Mouse (Mus musculus) limb, embryonic 11.5 days (tissue): ENCODE data around the gene Layn. TPM values are rescaled to one million over a fixed set of nuclear protein-coding genes. Genes with fewer than 3 reads are reported as not detected.

ENCODE experiments used
- ATAC-seq: fragments of 200-750 bp; cut with Nextera tagmentation; 2 replicates; pipeline ENCODE4 v1.8.0; 2017; ENCODE audit warnings: low read depth; ENCODE audit not compliant: insufficient number of reproducible peaks, low FRiP score, low TSS enrichment
- DNase-seq: peaks from one replicate; pipeline ENCODE4 v3.0.0-alpha.2; 2015; ENCODE audit warnings: low spot score
- H3K27ac ChIP-seq: fragments of 300-500 bp; sonication (generic); replicated peaks from 2 replicates; pipeline ENCODE4 v1.5.1; 2014; ENCODE audit warnings: low read depth, mild to moderate bottlenecking, low read length
- H3K27me3 ChIP-seq: fragments of 300-500 bp; sonication (generic); 2 replicates; pipeline ENCODE4 v1.6.1; 2014; ENCODE audit warnings: mild to moderate bottlenecking, low read length, mixed read lengths; ENCODE audit not compliant: control insufficient read depth, insufficient read depth
- H3K36me3 ChIP-seq: fragments of 300-500 bp; sonication (generic); 2 replicates; pipeline ENCODE4 v1.6.1; 2014; ENCODE audit warnings: mild to moderate bottlenecking, low read length, moderate library complexity, mixed read lengths; ENCODE audit not compliant: control insufficient read depth, insufficient read depth
- H3K4me1 ChIP-seq: fragments of 300-500 bp; sonication (generic); 2 replicates; pipeline ENCODE4 v1.6.1; 2014; ENCODE audit warnings: low read length, mixed read lengths; ENCODE audit not compliant: control insufficient read depth, insufficient read depth
- H3K4me2 ChIP-seq: fragments of 300-500 bp; sonication (generic); 2 replicates; pipeline ENCODE4 v1.6.1; 2014; ENCODE audit warnings: low read depth, mild to moderate bottlenecking, moderate library complexity; ENCODE audit not compliant: severe bottlenecking
- H3K4me3 ChIP-seq: fragments of 300-500 bp; sonication (generic); 2 replicates; pipeline ENCODE4 v1.5.1; 2014; ENCODE audit warnings: low read depth, low read length
- H3K9ac ChIP-seq: fragments of 300-500 bp; sonication (generic); 2 replicates; pipeline ENCODE4 v1.6.1; 2014; ENCODE audit warnings: mild to moderate bottlenecking, low read length
- H3K9me3 ChIP-seq: fragments of 300-500 bp; sonication (generic); 2 replicates; pipeline ENCODE4 v1.6.1; 2016; ENCODE audit warnings: low read length; ENCODE audit not compliant: control insufficient read depth
- WGBS: fragments of 180-500 bp; shearing (Covaris S2); extraction: QIAGEN DNeasy Blood & Tissue Kit; methylation state at CpG from one replicate; pipeline ENCODE4 v1.1.7; 2014; 5-methylcytosine and 5-hydroxymethylcytosine counted together
- polyA plus RNA-seq: library from polyadenylated mRNA; unstranded; fragments of >200 nt; fragmentation: Nextera tagmentation; extraction: Ambion mirVana; gene quantifications from 2 replicates; pipeline ENCODE4 v1.2.1, GENCODE M21; 2014

Layn gene
- polyA plus RNA-seq, 1 experiment from 2014 or later, result 3.4 TPM

DNA sequence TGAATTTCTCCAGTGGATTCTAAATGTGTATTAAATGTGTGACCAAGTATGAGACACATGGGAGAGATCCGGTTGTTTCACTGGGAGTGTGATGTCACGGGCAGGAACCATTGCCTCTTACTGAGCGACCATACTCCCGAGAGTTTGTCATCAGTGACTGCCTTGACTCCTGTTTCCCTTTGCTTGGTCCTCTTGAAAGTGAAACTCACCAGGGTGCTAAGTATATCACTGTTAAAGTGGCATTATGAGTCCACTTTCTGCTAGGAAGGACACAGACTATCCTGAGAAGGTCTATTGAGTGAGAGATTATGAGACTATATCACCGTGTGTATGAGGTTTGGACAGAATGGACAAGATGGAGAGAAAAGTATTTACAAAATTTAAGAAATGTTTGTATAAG is 4.7 kb upstream of the Layn start:
- WGBS, result 77% methylated on average over 5 of the region's 5 CpGs
- Histone ChIP-seq H3K4me2 (no peak overlapping the region), H3K36me3 (no peaks in the 10 kb centered on the region), H3K4me1 (peaks cover 8% of the 10 kb centered on the region), H3K9me3 (no peaks in the 10 kb centered on the region), H3K27me3 (no peaks in the 10 kb centered on the region), H3K4me3 (no peak overlapping the region), H3K27ac (no peak overlapping the region), H3K9ac (no peak overlapping the region)
- ATAC-seq, result no peak
- DNase-seq, result no peak

DNA sequence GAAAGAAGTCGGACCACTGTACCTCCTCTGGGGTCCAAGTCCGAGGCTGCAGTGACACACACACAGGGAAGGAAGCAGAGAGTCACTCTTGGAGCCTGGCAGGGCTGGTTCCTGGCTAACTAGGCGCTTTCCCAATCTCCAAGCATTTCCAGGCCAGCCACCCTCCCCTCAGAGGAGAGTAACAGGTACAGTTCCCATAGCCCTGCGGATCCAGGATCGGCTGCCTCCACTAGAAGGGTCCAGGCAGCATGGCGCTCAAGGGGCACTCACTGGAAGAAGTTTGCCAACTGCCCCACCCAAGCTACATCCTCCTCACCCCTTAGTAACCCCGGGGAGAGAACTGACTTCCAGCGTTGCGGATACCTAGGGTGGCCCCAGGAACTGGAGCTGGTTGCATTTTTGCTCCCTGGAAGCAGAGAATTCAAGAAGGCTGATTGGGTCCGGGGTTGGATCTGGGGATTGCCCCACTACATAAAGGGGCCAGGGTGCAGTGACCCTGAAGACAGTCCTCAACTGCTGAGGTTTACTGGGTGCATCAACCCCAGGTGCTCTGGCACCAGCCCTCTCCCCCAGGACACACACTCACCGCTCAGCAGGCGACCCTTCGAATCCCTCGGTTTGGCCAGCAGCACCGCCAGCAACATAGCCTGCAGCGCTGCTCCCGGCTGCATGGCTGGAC is 455 bp downstream of the Layn start:
- peak; percentile 37; the same call in 1 of the 2 replicates for ATAC-seq
- no peak overlapping the region for H3K27ac ChIP-seq

DNA sequence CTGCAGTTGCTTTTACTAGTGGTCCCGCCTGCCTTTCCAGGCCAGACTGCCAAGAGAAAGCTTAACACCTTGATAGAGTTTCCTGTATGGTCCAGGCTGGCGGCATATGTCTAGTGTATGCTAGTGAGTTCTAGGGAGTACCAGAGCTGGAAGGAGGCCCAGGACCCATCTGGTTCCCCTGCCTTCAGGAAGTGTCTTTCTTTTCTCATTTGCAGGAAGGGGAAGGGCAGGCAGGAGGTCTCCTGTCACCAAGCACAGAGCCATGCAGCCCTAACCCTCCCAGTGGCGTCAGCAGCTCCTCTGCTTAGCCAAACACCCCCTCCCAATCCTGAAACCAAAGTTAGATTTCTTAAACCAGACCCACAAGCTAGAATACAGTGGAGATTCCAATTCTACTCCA is 1.1 kb downstream of the Layn start:
- 16% methylated on average over 3 of the region's 3 CpGs for WGBS
- no peak overlapping the region for H3K27ac ChIP-seq
- no peaks in the 10 kb centered on the region for H3K9me3 ChIP-seq
- H3K4me2 ChIP-seq, result peak overlapping the region; percentile 93
- peak overlapping the region; percentile 45 for H3K4me3 ChIP-seq
- peak; percentile 45 for DNase-seq
- peaks cover 12% of the 10 kb centered on the region for H3K4me1 ChIP-seq
- no peaks in the 10 kb centered on the region; the same call in 1 of the 2 replicates for H3K27me3 ChIP-seq
- no peak for ATAC-seq
- no peaks in the 10 kb centered on the region for H3K36me3 ChIP-seq
- H3K9ac ChIP-seq, result no peak overlapping the region

More for the DNA sequence above, 455 bp downstream of the Layn start:
- H3K36me3 ChIP-seq, result no peaks in the 10 kb centered on the region
- H3K4me3 ChIP-seq, result peak overlapping the region; percentile 45
- H3K4me1 ChIP-seq, result peaks cover 12% of the 10 kb centered on the region
- H3K9me3 ChIP-seq, result no peaks in the 10 kb centered on the region
- peak overlapping the region; percentile 53; the same call in 1 of the 2 replicates for H3K9ac ChIP-seq
- peak; percentile 49 for DNase-seq
- H3K4me2 ChIP-seq, result peak overlapping the region; percentile 93
- WGBS, result under 1% methylated on average over 17 of the region's 17 CpGs
- H3K27me3 ChIP-seq, result no peaks in the 10 kb centered on the region; the same call in 1 of the 2 replicates

DNA sequence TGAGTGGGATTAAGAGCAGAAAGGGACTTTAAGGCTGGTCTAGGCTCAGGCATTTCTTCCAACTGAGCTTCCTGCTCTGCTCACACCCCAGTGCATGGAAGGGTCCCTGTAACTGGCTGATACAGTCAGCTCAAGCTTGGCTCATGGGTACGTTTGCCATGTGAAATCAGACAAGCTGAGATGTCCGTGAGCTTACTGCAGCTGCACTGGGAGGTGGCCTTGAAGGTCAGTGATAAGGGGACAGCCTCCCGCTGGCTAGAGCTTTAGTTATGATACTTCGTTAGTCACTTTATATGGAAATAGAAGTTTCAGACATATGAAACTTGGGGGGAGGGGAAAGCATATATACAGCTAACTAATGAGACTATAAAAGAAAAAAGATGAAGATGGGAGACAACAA is 6.1 kb downstream of the Layn start:
- no peak overlapping the region for H3K4me3 ChIP-seq
- no peaks in the 10 kb centered on the region for H3K36me3 ChIP-seq
- H3K9ac ChIP-seq, result no peak overlapping the region
- H3K9me3 ChIP-seq, result no peaks in the 10 kb centered on the region
- no peak overlapping the region for H3K4me2 ChIP-seq
- no peaks in the 10 kb centered on the region; the same call in 1 of the 2 replicates for H3K27me3 ChIP-seq
- no peak for DNase-seq
- no peak overlapping the region for H3K27ac ChIP-seq
- H3K4me1 ChIP-seq, result no peaks in the 10 kb centered on the region
- 80% methylated on average over 4 of the region's 4 CpGs for WGBS
- no peak for ATAC-seq

DNA sequence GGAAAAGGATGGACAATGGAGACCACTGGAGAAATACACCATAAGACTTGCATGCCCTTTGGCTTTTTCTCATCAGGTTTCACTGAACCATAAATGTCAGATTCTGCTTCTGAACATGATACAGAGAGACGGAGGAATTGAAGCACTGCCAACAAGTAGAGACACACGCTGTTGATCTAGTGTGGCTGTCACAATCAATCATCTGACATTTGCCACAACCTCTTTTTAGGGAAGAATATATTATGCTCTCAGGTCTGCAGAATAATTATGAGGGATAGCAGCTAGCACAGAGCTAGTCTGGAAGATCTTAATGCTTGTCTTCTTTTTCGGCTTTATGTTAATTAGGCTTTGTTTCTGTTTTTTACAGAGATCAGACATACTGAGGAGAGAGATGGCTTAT is 8.7 kb downstream of the Layn start:
- Histone ChIP-seq H3K27ac (no peak overlapping the region), H3K4me2 (no peak overlapping the region), H3K27me3 (no peaks in the 10 kb centered on the region), H3K9me3 (no peaks in the 10 kb centered on the region), H3K4me3 (no peak overlapping the region), H3K9ac (no peak overlapping the region), H3K4me1 (no peaks in the 10 kb centered on the region), H3K36me3 (no peaks in the 10 kb centered on the region)
- no peak for ATAC-seq
- WGBS, result 55% methylated on average over 3 of the region's 3 CpGs
- no peak for DNase-seq

DNA sequence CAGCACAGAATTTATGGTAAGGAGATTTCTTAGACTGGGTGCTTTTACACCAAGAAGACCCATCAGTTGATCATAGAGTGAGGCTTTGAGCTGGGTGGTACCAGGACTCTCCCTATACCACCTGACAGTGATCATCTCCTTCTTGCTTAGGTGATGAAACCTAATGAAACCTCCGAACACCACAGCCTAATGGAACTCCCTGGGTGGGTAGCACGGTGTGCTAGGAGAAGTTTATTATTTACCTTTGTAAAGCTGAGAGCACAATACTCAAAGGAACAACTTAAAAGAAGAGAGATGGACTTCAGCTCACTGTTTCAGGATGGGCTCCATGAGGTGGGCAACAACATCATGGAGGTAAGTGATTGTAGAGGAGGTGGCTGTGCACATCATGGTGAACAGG is 16.3 kb downstream of the Layn start, which contains the start of gene Btg4:
Gene Btg4, plus strand, starts transcription at position 301 of the 400 bp plus-strand sequence.
- Histone ChIP-seq H3K4me1 (no peaks in the 10 kb centered on the region), H3K4me2 (no peak within 1 kb of the TSS), H3K27ac (no peak within 1 kb of the TSS), H3K36me3 (no peaks in the 10 kb centered on the region), H3K9me3 (no peaks in the 10 kb centered on the region), H3K9ac (no peak within 1 kb of the TSS), H3K4me3 (no peak within 1 kb of the TSS), H3K27me3 (no peaks in the 10 kb centered on the region)
- WGBS, result 85% methylated on average over 2 of the region's 2 CpGs
- ATAC-seq (no peak), DNase-seq (no peak)

DNA sequence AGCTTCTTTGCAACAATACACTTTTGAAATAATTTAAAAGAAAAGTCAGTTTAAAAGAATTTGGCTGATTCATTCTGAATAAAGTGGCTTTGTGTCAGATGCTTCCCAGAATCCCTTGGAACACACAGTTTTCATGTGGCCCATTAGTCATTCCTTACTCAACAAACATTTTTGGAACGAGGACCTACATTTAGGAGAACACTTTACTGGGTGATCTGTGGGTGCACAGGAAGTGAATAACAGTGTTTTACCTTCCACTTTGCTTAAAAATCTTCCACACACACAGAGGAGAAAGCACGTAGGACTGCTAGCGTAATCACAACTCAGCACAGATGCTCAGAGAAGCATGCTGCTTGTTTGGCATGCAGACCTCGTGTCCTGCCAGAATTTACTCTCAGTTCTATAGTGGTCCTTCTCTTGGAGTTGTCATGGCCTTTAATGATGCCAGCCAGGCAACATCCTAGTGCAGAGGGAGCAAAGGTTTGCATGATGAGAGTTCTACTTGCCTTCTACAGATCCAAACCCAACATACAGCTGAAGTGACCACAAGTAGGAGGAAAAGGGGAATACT is 17.9 kb downstream of the Layn start:
- H3K4me1 ChIP-seq, result no peaks in the 10 kb centered on the region
- H3K9me3 ChIP-seq, result no peaks in the 10 kb centered on the region
- no peak for DNase-seq
- H3K4me3 ChIP-seq, result no peak overlapping the region
- WGBS, result 82% methylated on average over 4 of the region's 4 CpGs
- ATAC-seq, result no peak
- H3K27me3 ChIP-seq, result no peaks in the 10 kb centered on the region
- no peak overlapping the region for H3K9ac ChIP-seq
- H3K4me2 ChIP-seq, result no peak overlapping the region
- no peak overlapping the region for H3K27ac ChIP-seq
- no peaks in the 10 kb centered on the region for H3K36me3 ChIP-seq

DNA sequence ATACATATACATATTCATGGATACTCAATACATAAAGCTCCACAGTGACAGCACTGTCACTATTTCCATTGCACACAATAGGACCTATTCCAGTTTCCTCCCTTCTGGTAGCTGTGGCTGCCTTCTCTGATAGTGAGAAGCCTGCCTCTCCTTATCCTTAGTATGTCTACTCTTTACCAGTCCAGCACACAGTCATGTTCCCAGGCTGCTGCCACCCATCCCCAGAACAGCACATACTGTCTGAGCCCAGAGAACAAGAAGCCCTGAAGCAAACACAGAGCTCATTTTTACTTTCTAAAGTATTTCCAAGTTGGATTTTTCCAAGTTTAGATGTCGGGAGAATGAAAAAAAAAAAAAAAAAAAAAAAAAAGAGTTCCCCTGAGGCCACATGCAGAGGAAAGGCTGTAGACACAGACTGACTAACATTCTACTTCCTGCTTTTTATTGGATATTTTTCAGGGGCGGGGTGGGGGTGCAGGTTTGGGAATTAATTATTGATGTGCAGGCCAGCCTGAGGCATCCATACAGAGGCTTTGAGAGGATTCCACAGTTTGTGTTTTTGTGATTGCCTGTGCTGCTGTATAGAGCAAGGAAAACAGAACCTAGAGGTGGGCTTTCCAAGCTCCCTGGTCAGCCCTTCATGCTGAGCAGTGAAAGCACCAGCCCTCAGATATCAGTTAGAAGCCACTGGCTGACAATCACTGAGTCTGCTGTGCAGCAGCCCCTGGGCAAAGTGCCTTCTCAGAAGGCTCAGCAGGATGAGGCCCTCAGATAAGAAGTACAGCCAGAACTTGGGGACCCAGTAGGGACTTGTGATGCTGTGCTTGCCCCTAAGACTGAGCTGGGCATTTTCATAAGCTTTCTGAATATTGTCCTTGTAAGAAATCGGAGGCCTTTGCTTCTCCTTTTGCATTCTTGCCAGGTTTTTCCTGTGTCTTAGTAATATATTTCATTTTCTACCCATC is 20.3 kb downstream of the Layn start:
- Histone ChIP-seq H3K27ac (no peak overlapping the region), H3K27me3 (no peaks in the 10 kb centered on the region), H3K4me1 (no peaks in the 10 kb centered on the region), H3K9ac (no peak overlapping the region), H3K36me3 (no peaks in the 10 kb centered on the region), H3K9me3 (no peaks in the 10 kb centered on the region), H3K4me3 (no peak overlapping the region), H3K4me2 (no peak overlapping the region)
- no peak for DNase-seq
- no peak for ATAC-seq
- WGBS, result 55% methylated on average over 3 of the region's 3 CpGs
